Mouse (Mus musculus) kidney, postnatal 4 days (tissue): ENCODE measurements around the gene Rabgap1l.

Source experiments
- DNase-seq, 2 experiments: peaks; one replicate each; pipeline ENCODE4 v3.0.0; 2021; ENCODE audit warnings: mixed read lengths in 2 of 2

Gene Rabgap1l

DNA sequence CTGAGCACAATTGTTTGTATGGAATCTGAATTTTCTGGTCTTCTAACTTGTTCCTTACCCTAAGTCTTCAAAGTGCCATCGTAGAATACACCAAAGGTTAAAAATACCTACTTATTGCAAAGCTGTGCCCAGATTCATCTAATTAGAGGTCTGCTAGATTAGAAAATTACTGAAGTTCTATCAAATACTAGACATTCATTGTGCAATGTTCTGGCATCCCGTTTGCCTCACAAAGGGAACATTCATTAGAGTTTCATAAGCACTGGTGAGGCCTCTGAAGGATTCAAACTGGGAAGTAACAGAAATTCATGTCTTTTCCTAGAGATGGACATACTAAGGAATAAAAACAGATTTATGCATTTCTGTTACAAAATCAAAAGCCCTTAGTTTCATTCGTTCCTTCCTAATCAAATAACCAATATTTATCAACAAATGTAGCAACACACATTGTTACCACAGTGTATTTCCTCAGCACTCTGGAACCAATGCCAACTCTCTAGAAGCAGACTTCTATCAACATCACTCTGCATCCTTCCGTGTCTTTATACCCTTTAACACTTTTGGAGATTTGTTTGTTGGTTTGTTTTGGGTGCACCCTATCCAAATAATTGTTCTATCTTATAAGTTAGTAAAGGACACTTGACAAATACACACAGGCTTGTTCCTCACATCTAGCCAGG is 204.0 kb downstream of the Rabgap1l start:
- no peak for DNase-seq

DNA sequence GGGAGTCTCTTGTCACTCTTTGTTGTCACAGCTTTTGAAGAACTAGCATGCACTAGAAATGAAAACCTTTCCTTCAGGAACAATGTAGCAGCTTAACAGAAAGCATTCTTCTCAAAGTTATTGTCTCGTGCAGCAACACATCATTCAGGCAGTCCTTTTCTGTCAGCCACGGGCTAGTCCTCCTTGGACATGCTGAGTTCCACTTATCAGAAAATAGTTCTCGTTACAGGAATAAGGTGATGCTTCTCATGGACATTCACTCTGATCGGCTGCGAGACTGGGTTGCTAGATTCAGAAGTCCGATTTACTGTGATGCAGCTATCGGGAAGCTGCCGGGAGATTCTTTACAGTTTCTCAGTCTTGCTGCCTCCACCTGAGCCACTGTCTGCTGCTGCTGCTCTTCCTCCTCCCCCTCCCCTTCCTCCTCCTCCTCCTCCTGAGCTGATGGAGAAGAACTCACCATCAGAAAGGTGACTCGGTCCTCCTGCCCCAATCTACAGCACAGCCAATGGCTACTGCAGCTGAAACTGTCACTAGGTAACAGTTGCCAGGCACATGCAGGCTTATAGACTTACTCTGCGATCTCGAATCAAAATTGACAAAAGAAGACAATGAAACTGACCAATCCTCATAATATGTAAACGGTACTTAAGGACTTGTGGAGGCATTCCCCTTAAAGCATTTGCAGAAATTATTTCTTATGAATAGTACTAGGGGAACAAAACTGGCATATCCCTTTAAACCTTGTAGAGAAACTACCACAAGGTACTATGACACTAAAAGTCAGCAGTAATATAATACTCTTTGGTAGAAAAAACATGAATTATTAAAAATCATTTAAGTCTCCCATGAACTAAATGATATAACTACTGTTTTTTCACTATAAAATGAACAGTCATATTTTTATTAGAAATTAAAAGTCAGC is 213.4 kb downstream of the Rabgap1l start:
- no peak for DNase-seq

DNA sequence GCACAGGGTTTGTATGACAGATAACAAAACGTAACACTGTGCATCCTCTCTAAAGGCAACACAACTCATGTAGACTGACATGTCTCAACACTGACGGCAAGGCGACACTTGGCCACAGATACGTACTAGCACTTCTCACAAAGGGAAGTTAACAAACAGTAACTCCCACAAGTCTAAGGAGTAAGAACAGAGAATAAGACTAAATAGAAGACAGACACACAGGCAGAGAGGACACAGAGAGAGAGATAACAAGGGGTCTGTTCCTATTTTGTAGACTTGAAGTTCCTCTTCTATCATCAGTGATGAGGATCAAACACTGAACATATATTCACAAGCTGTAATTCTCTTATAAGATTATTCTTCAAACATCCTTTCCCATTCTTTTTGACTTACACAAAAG is 216.9 kb downstream of the Rabgap1l start:
- no peak for DNase-seq

DNA sequence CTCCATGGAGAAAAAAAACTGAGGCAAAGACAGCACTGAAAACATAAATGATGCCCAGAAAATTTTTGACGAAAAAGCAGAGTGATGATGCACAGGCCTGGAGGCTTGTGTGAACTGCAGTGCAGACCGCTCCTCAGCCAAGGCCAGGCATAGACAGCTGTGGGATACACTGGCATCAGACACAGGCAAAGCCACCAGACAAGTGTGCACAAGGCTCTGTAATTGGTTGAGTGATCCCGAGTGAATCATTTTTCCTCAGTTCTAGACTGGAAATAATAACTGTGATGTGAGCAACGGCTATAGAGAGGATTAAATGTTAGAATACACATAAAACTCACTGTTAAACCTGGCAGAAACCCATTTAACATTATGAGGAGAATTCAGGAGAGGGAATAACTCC is 219.0 kb downstream of the Rabgap1l start:
- DNase-seq, result no peak

DNA sequence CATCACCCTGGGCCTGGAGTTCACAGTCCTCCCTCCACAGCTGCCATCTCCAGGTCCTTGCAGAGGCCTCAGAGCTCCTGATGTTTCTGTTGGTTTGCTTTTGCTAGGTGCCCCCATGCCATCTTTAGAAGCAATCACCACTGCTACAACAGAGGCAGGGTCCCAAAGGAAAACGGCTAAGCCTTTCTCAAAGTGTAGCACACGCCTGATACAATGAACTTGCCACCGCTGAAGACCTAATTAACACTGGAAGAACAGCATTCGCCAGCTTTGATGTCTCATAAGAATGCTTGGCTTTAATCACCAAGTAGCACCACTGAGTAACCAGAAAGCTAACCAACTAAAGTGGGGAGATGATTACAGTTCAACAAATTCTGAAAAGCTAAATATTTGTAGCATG is 226.6 kb downstream of the Rabgap1l start:
- no peak for DNase-seq

DNA sequence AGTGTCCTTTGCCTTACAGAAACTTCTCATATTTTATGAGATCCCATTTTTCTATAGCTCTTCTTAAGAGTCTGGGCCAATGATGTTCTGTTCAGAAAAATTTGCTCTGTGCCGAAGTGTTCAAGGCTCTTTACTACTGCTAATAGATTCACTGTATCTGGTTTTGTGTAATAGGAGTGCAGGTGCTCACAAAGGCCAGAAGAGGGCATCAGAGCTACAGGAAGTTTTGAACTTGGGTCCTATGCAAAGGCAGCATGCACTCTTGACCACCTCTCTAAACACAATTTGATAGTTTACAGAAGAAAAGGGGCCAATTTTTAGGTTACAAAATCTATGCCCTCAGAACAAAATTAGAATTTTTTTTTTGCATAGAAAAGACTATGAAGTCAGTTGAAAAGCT is 231.6 kb downstream of the Rabgap1l start:
- DNase-seq, result peak; percentile 3 to 4

DNA sequence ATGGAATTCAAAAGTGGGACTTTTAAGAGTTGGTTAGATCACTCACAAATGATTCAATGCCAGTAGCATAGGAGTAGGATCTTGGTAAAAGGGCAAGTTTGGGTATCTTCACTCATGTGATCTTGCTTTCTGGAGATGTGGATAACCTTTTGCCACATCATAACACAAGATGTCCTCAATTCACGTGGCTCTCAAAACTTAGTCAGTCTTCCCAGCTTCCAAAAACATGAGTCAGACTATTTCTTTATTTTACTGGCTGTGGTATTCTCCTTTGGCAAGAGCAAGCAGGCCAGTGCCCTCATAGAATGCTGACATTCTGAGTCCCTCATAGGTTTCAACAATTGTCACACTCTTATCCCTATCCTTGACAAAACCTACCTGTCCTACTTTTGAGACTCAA is 242.4 kb downstream of the Rabgap1l start:
- no peak for DNase-seq

DNA sequence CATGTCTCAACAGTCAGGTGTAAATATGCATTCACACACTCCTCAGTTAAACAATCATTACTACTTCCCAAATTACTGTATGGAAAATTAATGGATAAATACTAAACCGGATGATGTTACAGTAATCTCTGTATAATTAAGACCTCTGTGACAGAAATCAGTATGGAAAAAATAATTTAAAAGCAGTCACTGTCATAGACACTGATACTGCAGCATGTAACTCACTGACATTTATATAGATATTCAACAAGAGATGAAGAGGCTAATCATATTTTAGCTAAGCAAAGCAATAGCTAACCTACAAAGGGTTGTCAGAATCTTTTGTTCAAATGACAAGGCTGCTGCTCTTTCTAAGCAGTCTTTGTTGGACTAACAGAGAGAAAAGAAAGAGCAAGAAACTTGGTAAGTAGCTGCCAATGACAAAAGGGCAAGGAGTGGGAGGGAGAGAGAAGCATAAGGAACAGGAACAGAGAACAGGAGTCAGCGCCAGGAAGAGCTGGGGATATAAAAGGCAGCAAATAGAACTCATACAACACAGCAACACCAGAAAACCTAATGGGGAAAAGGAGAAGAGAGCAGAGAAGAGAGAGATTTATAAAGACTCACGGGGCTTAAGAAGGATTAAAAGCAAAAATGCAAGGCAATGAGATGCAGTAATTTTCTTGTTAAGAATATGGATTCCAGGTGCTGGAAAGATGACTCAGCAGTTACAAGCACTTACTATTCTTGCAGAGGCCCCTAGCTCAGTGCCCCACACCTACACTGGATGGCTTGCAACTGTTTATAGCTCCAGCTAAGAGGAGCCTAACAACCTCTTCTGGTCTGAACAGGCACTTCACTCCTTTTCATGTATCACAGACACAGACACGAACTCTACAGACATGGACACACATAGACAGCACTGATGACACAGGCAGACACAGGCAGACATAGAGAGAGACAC is 244.8 kb downstream of the Rabgap1l start:
- DNase-seq, result no peak

DNA sequence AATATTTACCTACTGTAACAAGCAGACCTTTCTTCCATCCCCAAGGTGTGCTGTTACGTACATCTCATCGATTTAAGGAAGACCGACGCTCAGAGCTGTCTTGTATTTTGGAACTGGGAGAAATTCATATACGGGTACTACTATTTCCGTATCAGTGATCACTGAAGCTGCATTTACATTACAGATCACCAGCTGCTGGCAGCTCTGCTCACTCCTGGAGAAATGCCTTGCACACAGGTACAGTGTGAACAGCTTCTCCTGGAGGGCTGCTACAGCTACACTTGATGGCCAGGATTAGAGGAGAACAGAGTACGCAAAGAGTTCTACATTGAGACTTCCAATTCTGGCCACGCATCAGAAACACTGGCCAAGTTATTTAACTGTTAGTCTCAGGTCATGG is 257.4 kb downstream of the Rabgap1l start:
- no peak for DNase-seq

DNA sequence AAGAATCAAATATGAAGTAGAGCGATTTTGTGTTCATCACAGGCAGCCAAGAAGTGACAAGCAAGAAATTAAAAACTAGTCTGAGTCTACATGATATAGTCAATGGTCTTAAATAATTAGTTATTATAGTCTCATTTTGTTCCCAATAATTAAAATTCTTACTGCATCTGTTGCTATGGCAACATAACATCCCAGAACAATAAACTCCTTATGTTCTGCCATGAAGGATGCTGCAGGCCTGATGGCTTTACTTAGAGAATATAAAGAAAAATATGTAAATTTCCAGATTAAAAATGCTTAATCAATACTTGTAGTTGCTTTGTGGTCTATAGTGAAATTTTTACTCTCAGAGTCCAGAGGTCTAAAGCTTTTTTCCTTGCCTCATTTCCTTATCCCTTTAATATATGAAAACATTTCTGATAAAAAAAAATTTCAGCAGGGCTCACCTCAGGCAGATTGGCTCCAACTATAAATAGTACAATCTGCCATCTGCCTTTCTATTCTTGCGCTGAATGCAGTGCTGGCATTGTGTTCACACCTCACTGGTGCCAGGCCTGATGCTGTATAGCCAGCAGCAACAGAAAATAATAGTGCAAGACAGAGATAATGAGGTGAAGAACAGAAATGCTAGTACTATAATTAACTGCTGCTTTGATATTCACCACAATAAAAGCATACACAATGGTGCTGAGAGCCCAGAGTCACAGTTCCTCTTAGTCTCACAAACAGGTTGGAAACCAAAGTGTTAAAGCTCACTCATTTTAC is 258.3 kb downstream of the Rabgap1l start:
- DNase-seq, result no peak

DNA sequence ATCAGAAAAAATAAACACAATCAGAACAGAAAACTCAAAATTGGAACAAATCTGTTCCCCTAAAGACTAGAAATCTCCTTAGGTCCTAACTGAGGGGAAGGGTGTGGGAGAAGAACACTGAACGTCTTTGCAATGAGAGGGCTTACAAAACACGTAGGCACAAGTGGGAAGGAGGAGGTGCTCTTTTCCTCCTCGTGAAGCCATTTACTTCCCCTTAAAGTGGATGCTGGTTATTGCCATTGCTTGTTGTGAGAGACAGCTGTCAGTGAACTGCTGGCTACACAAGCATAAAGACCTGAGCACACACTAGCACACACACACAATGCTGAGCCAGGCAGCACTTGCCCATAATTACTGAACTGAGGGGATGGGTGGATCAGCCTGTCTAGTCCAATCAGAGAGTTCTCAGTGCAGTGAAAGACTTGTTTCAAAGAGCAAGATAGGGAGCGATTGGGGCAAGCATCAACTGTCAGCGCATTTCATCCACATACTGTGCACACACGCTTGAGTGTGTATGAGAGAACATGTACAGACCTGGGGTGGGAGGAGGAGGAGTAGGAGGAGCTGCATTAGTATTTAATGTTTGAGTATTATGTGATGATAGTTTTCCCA is 259.7 kb downstream of the Rabgap1l start:
- DNase-seq, result no peak

DNA sequence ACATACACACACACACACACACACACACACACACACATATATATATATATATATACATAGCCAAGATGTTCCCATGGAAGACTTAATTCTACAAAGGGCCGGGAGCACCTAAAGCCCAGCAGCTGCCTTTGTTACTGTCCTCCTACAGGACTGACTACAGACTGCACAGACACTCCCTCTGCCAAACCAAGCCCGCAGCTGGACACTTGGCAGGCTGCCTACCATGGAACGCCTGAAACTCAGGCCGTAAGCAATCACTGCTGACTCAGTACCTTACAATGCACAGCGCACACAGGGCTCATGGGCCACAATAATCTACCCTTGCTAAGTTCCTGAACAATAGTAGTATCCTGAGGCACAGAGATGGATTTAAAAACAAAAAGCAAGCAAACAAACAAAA is 261.6 kb downstream of the Rabgap1l start:
- DNase-seq, result peak; percentile 88 to 89

DNA sequence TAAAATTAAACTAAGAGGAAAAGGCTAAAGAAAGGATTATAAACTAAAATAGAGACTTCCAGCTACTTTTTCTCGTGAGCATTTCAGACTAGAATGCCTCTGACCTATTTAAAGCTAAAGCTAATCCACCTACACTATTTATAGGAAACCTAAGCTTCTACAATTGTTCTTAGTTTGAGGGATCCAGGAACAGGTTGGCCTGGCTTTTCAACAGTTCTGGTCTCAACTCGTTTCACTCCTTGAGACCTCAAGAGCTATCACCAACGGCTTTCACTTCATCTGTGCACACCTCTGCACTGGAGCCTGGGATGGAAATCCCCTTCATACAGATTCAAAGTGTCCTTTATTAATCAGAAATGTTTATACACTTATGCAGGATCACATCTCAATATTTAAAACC is 271.1 kb downstream of the Rabgap1l start:
- no peak for DNase-seq

DNA sequence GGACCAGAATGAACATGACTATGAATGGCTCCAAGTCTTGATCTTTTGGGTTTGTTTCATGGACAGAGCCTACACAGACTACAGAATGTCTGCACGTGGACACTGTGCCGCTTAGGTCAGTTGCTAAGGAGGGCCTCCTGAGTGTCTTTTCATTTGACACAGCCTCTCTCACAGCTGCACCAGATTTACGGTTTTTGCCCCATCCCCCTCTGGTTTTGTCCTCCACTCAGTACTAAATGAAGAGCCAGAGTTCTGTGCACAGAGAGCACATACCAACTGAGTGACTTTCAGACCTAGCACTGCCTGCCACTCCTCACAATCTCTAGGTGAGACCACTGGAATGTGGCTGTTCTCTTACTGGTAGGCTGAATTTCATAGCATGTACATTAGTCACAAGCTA is 272.3 kb downstream of the Rabgap1l start:
- no peak for DNase-seq

DNA sequence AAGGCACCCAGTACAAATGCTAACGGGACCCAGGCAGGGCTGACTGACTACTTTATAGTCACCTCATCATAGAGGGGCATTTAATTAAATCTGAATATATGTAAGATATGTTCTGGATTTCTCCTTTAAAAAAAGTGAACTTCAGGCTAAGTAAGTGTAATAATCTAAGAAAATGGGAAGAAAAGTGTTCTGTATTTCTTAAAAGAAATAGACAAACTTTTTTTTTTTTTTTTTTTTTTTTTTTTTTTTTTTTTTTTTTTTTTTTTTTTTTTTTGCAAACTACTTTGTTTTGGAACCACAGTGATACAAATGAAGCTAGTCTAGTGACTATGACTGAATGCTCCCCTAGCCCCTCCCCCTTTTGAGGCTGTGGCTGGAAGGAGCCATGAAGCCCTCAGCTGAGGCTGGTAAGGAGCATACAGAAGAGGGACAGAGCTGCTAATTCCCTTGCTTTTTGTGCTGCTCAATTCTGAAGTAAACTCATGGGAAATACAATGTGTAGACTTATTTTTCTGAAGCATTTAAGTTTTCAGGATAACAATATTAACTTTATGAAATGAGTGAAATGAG is 273.0 kb downstream of the Rabgap1l start:
- no peak for DNase-seq

DNA sequence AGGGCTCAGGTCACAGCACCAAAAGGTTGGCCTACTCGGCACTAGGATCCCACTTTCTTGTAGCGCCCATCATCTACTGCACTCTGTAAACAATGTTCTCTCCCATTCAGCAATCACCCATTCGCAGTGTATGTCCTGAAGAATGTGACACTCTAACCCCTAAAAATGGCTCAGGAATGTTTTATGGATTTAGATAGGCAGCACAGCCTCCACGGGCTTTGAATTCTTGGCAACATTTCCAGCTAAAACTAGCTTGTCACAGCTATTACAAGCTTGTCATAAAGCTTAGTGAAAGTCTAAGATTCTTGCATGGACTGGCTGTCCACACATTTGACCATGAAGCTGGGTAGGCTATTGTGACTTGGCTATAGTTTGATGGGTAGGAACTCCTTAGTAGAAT is 274.5 kb downstream of the Rabgap1l start:
- DNase-seq, result no peak

DNA sequence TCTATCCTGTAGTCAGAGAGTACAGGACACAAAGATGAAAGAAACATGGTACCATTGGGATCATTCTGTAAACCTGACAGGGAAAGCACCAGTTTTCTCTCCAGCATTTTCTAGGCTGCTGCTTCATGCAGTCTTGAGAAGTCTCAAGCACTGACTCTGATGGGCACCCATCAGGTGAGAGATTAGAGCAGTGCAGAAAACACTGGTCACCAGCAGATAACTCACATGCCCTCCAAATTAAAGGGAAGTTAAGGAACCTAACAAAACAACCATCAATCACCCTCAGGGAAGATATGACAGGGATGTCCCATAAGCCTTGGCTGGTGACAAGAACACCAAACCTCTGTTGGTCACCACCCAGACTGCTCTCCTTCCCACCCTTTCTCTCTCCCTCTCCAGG is 285.2 kb downstream of the Rabgap1l start:
- no peak for DNase-seq

DNA sequence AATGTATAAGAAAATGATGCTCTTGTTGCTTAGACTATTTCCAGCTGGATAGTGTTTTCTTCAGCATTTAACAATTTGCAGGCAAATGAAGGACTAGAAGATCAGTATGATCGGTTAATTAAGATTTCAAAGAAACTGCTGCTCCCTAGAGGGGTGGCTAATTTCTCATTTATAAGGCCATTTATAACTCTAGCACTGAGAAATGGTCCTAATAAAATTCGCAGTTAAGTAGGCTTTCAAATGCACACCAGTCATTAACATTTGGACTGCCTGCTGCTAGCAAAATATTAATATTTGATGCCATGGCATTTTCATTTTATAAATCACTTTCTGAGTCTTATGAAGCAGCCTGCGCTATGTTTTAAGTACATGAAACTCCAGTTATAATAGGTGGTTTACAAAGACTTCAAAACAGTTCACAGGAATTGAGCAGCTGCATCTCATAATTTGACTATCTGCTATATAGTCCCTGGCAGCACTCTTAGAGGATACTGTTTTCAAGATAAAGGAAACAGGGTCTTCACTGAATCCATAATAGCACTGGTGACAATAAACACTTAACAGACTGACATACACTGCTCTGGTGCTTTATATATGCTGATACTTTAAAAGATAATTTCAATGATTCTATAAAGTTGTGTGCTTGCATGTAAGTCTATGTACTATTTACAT is 296.0 kb downstream of the Rabgap1l start:
- no peak for DNase-seq

DNA sequence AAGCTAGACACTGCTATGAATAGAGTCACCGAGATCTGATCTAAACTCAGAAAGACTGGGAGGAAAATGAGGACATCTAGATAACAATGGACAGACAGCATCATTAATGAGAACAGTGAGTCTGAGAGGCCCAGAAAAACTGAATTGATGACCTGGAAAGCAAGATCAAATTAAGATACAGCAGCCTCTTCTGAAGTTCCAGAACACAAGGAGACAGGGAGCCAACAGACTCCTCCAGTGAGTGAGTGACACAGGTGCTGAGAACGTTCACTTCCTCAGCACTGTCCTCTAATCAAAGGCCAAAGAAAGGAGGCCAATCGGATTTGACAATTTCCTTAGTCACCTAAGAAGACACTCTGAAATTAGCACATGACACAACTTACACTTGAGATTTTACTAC is 307.3 kb downstream of the Rabgap1l start:
- no peak for DNase-seq

DNA sequence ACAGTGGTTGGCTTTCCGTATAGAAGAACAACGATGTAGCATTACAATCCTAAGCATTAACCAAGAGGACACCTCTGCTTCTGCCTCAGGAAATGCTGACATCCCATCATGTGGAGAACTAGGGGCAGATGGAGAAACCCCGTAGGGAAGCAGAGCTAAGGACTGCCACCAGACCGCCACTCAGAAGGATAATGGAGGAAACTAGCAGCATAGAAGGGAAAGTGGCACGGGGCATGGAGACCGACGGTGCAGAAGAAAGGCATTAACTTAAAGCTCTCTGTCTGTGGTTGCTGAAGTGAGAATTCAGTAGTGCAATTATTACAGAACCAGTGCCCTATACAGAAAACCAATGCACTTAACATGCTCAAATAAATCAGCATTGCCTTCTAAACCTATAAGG is 308.0 kb downstream of the Rabgap1l start:
- no peak for DNase-seq

DNA sequence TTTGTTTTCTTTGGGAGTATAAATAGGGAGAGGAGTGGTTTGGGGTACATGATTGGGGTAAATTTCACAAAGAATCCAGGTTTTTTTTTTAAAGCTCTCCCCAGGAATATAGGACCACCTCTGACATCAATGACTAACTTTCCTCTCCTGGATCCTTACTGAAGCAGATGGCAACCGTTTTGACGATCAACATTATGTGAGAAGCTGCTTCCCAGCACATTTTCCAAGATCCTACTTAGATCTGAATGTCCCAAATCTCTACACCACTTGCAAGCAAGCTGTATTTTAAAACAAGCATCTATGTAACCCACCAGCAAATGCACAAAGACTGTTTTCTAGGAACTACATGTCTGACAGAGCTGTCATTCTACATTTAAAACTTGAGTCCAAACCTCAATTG is 311.4 kb downstream of the Rabgap1l start:
- no peak for DNase-seq
